Mouse (Mus musculus) cortical plate, adult 2 months (tissue): Measurements from ENCODE around the gene Smim13.

Source experiments
- CTCF ChIP-seq: fragments of 200-500 bp; IDR thresholded peaks from 2 replicates; pipeline ENCODE4 v1.5.1; 2011; ENCODE audit warnings: mild to moderate bottlenecking, control low read depth, low read length; ENCODE audit not compliant: insufficient read depth; ENCODE audit errors: extremely low read depth
- POLR2A ChIP-seq: fragments of 200-500 bp; IDR thresholded peaks from 2 replicates; pipeline ENCODE4 v1.6.1; 2011; ENCODE audit warnings: mild to moderate bottlenecking, low read length, control low read depth; ENCODE audit not compliant: insufficient read depth; ENCODE audit errors: extremely low read depth

DNA sequence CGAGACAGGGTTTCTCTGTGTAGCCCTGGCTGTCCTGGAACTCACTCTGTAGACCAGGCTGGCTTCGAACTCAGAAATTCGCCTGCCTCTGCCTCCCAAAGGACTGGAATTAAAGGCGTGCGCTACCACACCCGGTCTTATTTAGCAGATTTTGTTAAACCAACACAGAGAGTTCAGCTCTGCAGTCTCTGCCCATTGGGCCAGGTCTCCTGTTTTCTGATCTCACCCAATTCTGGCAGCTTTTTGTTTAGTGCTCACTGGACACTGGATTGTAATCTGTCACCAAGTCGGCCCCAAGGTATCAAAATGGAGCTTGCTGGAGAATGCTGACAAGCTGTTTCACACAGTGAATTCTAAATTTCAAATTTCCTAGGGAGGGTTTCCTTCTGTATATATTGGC lies 3.1 kb downstream of the Smim13 start:
- TF ChIP-seq CTCF, result no peak
- TF ChIP-seq POLR2A, result no peak
